Mouse (Mus musculus) erythroblast, embryonic 14.5 days (primary cell): ENCODE data around the gene Qrich1. TPM values are rescaled to one million over a fixed set of nuclear protein-coding genes. Genes with fewer than 3 reads are reported as not detected.

Experiments
- H3K27me3 ChIP-seq: 2 replicates; pipeline ENCODE4 v1.6.1; 2012; ENCODE audit warnings: inconsistent platforms; ENCODE audit not compliant: control insufficient read depth
- H3K36me3 ChIP-seq: 2 replicates; pipeline ENCODE4 v1.6.1; 2012; ENCODE audit warnings: mild to moderate bottlenecking, inconsistent platforms; ENCODE audit not compliant: control insufficient read depth
- H3K4me1 ChIP-seq: 2 replicates; pipeline ENCODE4 v1.6.1; 2012; ENCODE audit warnings: inconsistent platforms; ENCODE audit not compliant: control insufficient read depth
- H3K4me3 ChIP-seq: replicated peaks from 2 replicates; pipeline ENCODE3; 2012; ENCODE audit warnings: moderate library complexity, mild to moderate bottlenecking, inconsistent platforms
- H3K9me3 ChIP-seq: 2 replicates; pipeline ENCODE4 v1.6.1; 2012; ENCODE audit warnings: low read length, inconsistent platforms, mixed read lengths; ENCODE audit not compliant: control insufficient read depth
- GATA1 ChIP-seq: IDR thresholded peaks from 2 replicates; pipeline ENCODE4 v1.6.1; 2012; ENCODE audit warnings: low read length, inconsistent platforms, mixed read lengths
- TAL1 ChIP-seq: IDR thresholded peaks from 3 replicates; pipeline ENCODE4 v1.6.1; 2012; ENCODE audit warnings: low read length, inconsistent platforms, mixed read lengths
- polyA plus RNA-seq: library from polyadenylated mRNA; stranded (reverse); fragments of >175 nt; gene quantifications from 2 replicates; pipeline ENCODE4 v1.2.3, GENCODE M21; 2012

Qrich1 gene
- polyA plus RNA-seq, 1 experiment, result 3.5 TPM

GRCm38 (mm10) chr9:108490559-108491285 is 25.9 kb upstream of the Qrich1 start, which contains the start of gene Usp19:
TSS of gene Usp19 (plus strand) at chr9:108490602.
- Histone ChIP-seq H3K9me3 (no peaks in the 10 kb centered on the region), H3K27me3 (no peaks in the 10 kb centered on the region), H3K4me1 (peaks cover 27% of the 10 kb centered on the region), H3K4me3 (peak within 1 kb of the TSS; percentile 90), H3K36me3 (peaks cover 52% of the 10 kb centered on the region)
- TF ChIP-seq TAL1, result no peak

GRCm38 (mm10) chr9:108491286-108491580 is 25.4 kb upstream of the Qrich1 start:
- Histone ChIP-seq H3K36me3 (peaks cover 57% of the 10 kb centered on the region), H3K4me1 (peaks cover 27% of the 10 kb centered on the region), H3K4me3 (peak overlapping the region; percentile 90), H3K27me3 (no peaks in the 10 kb centered on the region), H3K9me3 (no peaks in the 10 kb centered on the region)
- no peak for TF ChIP-seq TAL1
- TF ChIP-seq GATA1, result no peak

GRCm38 (mm10) chr9:108492043-108492750 is 24.4 kb upstream of the Qrich1 start:
- Histone ChIP-seq H3K9me3 (no peaks in the 10 kb centered on the region), H3K4me1 (peaks cover 27% of the 10 kb centered on the region), H3K27me3 (no peaks in the 10 kb centered on the region), H3K4me3 (peak overlapping the region; percentile 90), H3K36me3 (peaks cover 63% of the 10 kb centered on the region)
- no peak for TF ChIP-seq GATA1
- no peak for TF ChIP-seq TAL1

GRCm38 (mm10) chr9:108493246-108493645 is 23.4 kb upstream of the Qrich1 start:
- Histone ChIP-seq H3K4me1 (peaks cover 27% of the 10 kb centered on the region), H3K9me3 (no peaks in the 10 kb centered on the region), H3K4me3 (no peak overlapping the region), H3K27me3 (no peaks in the 10 kb centered on the region), H3K36me3 (peaks cover 70% of the 10 kb centered on the region)
- TF ChIP-seq GATA1 (no peak), TAL1 (no peak)

GRCm38 (mm10) chr9:108494146-108494825 is 22.3 kb upstream of the Qrich1 start:
- Histone ChIP-seq H3K9me3 (no peaks in the 10 kb centered on the region), H3K27me3 (no peaks in the 10 kb centered on the region), H3K4me1 (peaks cover 27% of the 10 kb centered on the region), H3K36me3 (peaks cover 75% of the 10 kb centered on the region), H3K4me3 (no peak overlapping the region)
- TF ChIP-seq TAL1 (no peak), GATA1 (no peak)

GRCm38 (mm10) chr9:108494905-108495304 is 21.7 kb upstream of the Qrich1 start:
- Histone ChIP-seq H3K9me3 (no peaks in the 10 kb centered on the region), H3K4me1 (peaks cover 25% of the 10 kb centered on the region), H3K36me3 (peaks cover 82% of the 10 kb centered on the region), H3K27me3 (no peaks in the 10 kb centered on the region), H3K4me3 (no peak overlapping the region)
- TF ChIP-seq TAL1, result no peak
- TF ChIP-seq GATA1, result no peak

- no peak for TF ChIP-seq TAL1
- TF ChIP-seq GATA1, result no peak
- no peaks in the 10 kb centered on the region for H3K9me3 ChIP-seq
- H3K27me3 ChIP-seq, result no peaks in the 10 kb centered on the region
- no peak overlapping the region for H3K4me3 ChIP-seq
- peaks cover 95% of the 10 kb centered on the region for H3K36me3 ChIP-seq
- no peaks in the 10 kb centered on the region for H3K4me1 ChIP-seq
Observed at GRCm38 (mm10) chr9:108499231-108499630, 17.4 kb upstream of the Qrich1 start.

GRCm38 (mm10) chr9:108499943-108500342 is 16.7 kb upstream of the Qrich1 start:
- no peaks in the 10 kb centered on the region for H3K9me3 ChIP-seq
- no peak for TF ChIP-seq TAL1
- TF ChIP-seq GATA1, result no peak
- H3K4me1 ChIP-seq, result no peaks in the 10 kb centered on the region
- no peak overlapping the region for H3K4me3 ChIP-seq
- H3K27me3 ChIP-seq, result no peaks in the 10 kb centered on the region
- peaks cover 88% of the 10 kb centered on the region for H3K36me3 ChIP-seq

GRCm38 (mm10) chr9:108506901-108507300 is 9.7 kb upstream of the Qrich1 start:
- H3K36me3 ChIP-seq, result peaks cover 48% of the 10 kb centered on the region
- H3K27me3 ChIP-seq, result no peaks in the 10 kb centered on the region
- H3K4me3 ChIP-seq, result peak overlapping the region; percentile 78

More at GRCm38 (mm10) chr9:108506901-108507300, 9.7 kb upstream of the Qrich1 start:
- Histone ChIP-seq H3K9me3 (no peaks in the 10 kb centered on the region), H3K4me1 (peaks cover 27% of the 10 kb centered on the region)
- TF ChIP-seq TAL1 (no peak), GATA1 (no peak)
